Mouse (Mus musculus) limb, embryonic 12.5 days (tissue): ENCODE data around the gene Tube1. TPM values are rescaled to one million over a fixed set of nuclear protein-coding genes. Genes with fewer than 3 reads are reported as not detected.
"Not testable (repeated sequence)": the region's sequence is repeated elsewhere in the genome, so short reads cannot be mapped to it uniquely, and the experiment has no call there.

Experiments
- ATAC-seq: fragments of 200-750 bp; cut with Nextera tagmentation; 2 replicates; pipeline ENCODE4 v1.8.0; 2017; ENCODE audit warnings: low read depth, moderate TSS enrichment; ENCODE audit not compliant: insufficient number of reproducible peaks, insufficient read depth, low FRiP score, low TSS enrichment
- H3K27ac ChIP-seq: fragments of 300-500 bp; sonication (generic); 2 replicates; pipeline ENCODE4 v1.5.1; 2016; ENCODE audit warnings: mild to moderate bottlenecking, moderate library complexity
- H3K27me3 ChIP-seq: fragments of 300-500 bp; sonication (generic); 2 replicates; pipeline ENCODE4 v1.6.1; 2016; ENCODE audit warnings: mild to moderate bottlenecking, moderate library complexity
- H3K36me3 ChIP-seq: fragments of 300-500 bp; sonication (generic); 2 replicates; pipeline ENCODE4 v1.6.1; 2016; ENCODE audit warnings: mild to moderate bottlenecking, moderate library complexity
- H3K4me1 ChIP-seq: fragments of 300-500 bp; sonication (generic); replicated peaks from 2 replicates; pipeline ENCODE4 v1.6.1; 2016
- H3K4me2 ChIP-seq: fragments of 300-500 bp; sonication (generic); 2 replicates; pipeline ENCODE4 v1.6.1; 2016; ENCODE audit warnings: mild to moderate bottlenecking, moderate library complexity
- H3K4me3 ChIP-seq: fragments of 300-500 bp; sonication (generic); replicated peaks from 2 replicates; pipeline ENCODE4 v1.5.1; 2016; ENCODE audit warnings: mild to moderate bottlenecking
- H3K9ac ChIP-seq: fragments of 300-500 bp; sonication (generic); replicated peaks from 2 replicates; pipeline ENCODE4 v1.6.1; 2016; ENCODE audit warnings: mild to moderate bottlenecking, moderate library complexity
- H3K9me3 ChIP-seq: fragments of 300-500 bp; sonication (generic); 2 replicates; pipeline ENCODE4 v1.6.1; 2016; ENCODE audit warnings: mild to moderate bottlenecking, moderate library complexity
- WGBS: fragments of 180-500 bp; shearing (Covaris S2); methylation state at CpG from one replicate; pipeline ENCODE4 v1.1.7; 2016; 5-methylcytosine and 5-hydroxymethylcytosine counted together
- polyA plus RNA-seq: library from polyadenylated mRNA; unstranded; fragments of >200 nt; fragmentation: Nextera tagmentation; extraction: Ambion mirVana; gene quantifications from 2 replicates; pipeline ENCODE4 v1.2.1, GENCODE M21; 2016

Gene Tube1
- polyA plus RNA-seq, 1 experiment from 2014 or later, result 20.3 TPM

GRCm38 (mm10) chr10:39198216-39198615, 64.4 kb downstream of the Tube1 start:
- not testable (repeated sequence) for H3K36me3 ChIP-seq, H3K4me2 ChIP-seq, H3K9me3 ChIP-seq, H3K9ac ChIP-seq, H3K27me3 ChIP-seq, H3K4me3 ChIP-seq, H3K4me1 ChIP-seq, ATAC-seq, H3K27ac ChIP-seq
- 94% methylated on average over 11 of the region's 11 CpGs for WGBS

Other genes with a start within 250 kb of the Tube1 start
- 36.4 and 37.2 TPM in 2 replicates for gene Lama4, start 168.5 kb upstream of the Tube1 start, polyA plus RNA-seq
- 14.9 and 15.1 TPM in 2 replicates for gene Fam229b, start 62 bp upstream of the Tube1 start, polyA plus RNA-seq
- 0.31 and 0.42 TPM in 2 replicates for gene Ccn6, start 29.8 kb downstream of the Tube1 start, polyA plus RNA-seq
- 24.0 and 28.3 TPM in 2 replicates for gene Fyn, start 234.9 kb downstream of the Tube1 start, polyA plus RNA-seq